Mouse (Mus musculus): ENCODE measurements around the gene St3gal2.
"Not testable (repeated sequence)": the region's sequence is repeated elsewhere in the genome, so short reads cannot be mapped to it uniquely, and the experiment has no call there.

St3gal2 gene

DNA sequence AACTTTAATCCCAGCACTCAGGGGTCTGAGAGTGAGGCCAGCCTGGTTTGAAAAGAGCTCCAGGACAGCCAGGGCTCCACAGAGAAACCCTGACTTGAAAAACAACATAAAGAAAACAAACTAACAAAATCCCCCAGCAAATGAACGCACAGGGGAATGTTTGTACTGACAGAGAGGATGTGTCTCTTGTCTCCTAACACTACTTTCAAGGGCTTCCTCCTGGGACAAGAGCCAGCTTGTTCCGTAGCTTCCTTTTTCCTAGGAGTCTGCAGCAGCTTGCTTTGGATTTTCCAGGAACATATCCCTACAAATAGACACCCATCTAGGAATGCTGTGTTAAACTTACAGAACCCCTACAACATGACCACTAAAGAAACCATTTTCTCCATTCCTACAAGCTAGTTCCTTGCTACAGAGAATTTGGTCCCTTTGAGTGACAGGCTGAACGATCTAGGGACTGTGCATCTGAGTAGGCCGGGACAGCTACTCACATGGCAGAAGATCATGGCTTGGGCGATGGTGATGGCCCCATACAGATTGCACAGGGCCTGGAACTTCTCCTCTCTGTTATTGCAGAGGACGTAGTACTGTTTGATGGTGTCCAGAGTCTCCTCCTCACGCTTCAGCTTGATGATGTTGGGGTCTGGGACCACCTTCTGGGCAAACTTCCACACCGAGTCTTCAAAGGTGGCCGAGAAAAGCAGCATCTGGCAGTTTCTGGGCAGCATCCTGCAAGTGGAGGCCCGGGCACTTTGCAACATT is 90.7 kb downstream of the St3gal2 start:
- not testable (repeated sequence) for DNase-seq
